Mouse (Mus musculus) embryonic facial prominence, embryonic 14.5 days (tissue): ENCODE measurements at regions not wholly inside any gene's neighbourhood (a gene's known extent, or its start where the extent isn't known, plus 50 kb on each side); places are given as distances from the start of the nearest gene placed in this dataset.

Source experiments
- ATAC-seq: fragments of 200-750 bp; cut with Nextera tagmentation; 2 replicates; pipeline ENCODE4 v1.8.0; 2017; ENCODE audit warnings: low read depth, moderate number of reproducible peaks, moderate TSS enrichment
- DNase-seq: peaks from one replicate; pipeline ENCODE4 v3.0.0-alpha.2; 2015; ENCODE audit warnings: low spot score
- H3K27ac ChIP-seq: fragments of 300-500 bp; sonication (generic); replicated peaks from 2 replicates; pipeline ENCODE4 v1.5.1; 2014; ENCODE audit warnings: low read depth, mild to moderate bottlenecking, low read length, moderate library complexity
- H3K27me3 ChIP-seq: fragments of 300-500 bp; sonication (generic); replicated peaks from 2 replicates; pipeline ENCODE4 v1.6.1; 2014; ENCODE audit warnings: low read length; ENCODE audit not compliant: control insufficient read depth, insufficient read depth
- H3K36me3 ChIP-seq: fragments of 300-500 bp; sonication (generic); 2 replicates; pipeline ENCODE4 v1.6.1; 2014; ENCODE audit warnings: low read length, mixed read lengths; ENCODE audit not compliant: control insufficient read depth, insufficient read depth
- H3K4me1 ChIP-seq: fragments of 300-500 bp; sonication (generic); 2 replicates; pipeline ENCODE4 v1.6.1; 2014; ENCODE audit warnings: antibody characterized with exemption, low read length; ENCODE audit not compliant: control insufficient read depth, insufficient read depth
- H3K4me2 ChIP-seq: fragments of 300-500 bp; sonication (generic); 2 replicates; pipeline ENCODE4 v1.6.1; 2014; ENCODE audit warnings: low read depth, mild to moderate bottlenecking, low read length, moderate library complexity, mixed read lengths
- H3K4me3 ChIP-seq: fragments of 300-500 bp; sonication (generic); 2 replicates; pipeline ENCODE4 v1.5.1; 2014; ENCODE audit warnings: low read depth, mild to moderate bottlenecking, low read length
- H3K9ac ChIP-seq: fragments of 300-500 bp; sonication (generic); 2 replicates; pipeline ENCODE4 v1.6.1; 2014; ENCODE audit warnings: low read depth, mild to moderate bottlenecking, low read length, moderate library complexity, mixed read lengths
- H3K9me3 ChIP-seq: fragments of 300-500 bp; sonication (generic); 2 replicates; pipeline ENCODE4 v1.6.1; 2016; ENCODE audit warnings: low read length; ENCODE audit not compliant: control insufficient read depth
- WGBS: fragments of 180-500 bp; shearing (Covaris S2); extraction: QIAGEN DNeasy Blood & Tissue Kit; methylation state at CpG from one replicate; pipeline ENCODE4 v1.1.7; 2014; 5-methylcytosine and 5-hydroxymethylcytosine counted together

DNA sequence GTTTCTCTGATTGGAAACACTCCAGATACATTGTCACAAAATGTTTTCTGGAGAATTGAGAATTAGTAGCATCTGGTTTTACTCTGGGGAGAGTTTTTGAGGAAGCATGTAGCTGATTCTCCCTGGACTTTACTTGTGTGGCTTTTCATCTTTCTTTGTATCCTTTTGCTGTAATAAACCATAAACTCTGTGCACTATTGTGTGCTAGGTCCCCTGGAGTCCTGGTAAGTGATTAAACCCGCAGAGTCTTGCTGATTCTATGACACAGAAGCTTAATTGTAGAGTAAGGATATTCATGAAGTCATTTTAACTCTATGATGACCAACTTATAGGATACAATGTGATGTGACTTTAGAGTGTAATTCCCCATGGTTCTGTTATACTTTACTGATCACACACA, 486.1 kb upstream of the Slc39a10 start:
- H3K36me3 ChIP-seq = no peaks in the 10 kb centered on the region
- WGBS = 16% methylated on average over 1 of the region's 1 CpGs
- no peaks in the 10 kb centered on the region for H3K27me3 ChIP-seq
- H3K9me3 ChIP-seq = no peaks in the 10 kb centered on the region
- no peak overlapping the region for H3K4me3 ChIP-seq
- H3K27ac ChIP-seq = no peak overlapping the region
- peak; percentile 22 for DNase-seq
- no peak overlapping the region for H3K9ac ChIP-seq
- peak; percentile 62; the same call in 1 of the 2 replicates for ATAC-seq
- H3K4me2 ChIP-seq = no peak overlapping the region
- no peaks in the 10 kb centered on the region for H3K4me1 ChIP-seq

DNA sequence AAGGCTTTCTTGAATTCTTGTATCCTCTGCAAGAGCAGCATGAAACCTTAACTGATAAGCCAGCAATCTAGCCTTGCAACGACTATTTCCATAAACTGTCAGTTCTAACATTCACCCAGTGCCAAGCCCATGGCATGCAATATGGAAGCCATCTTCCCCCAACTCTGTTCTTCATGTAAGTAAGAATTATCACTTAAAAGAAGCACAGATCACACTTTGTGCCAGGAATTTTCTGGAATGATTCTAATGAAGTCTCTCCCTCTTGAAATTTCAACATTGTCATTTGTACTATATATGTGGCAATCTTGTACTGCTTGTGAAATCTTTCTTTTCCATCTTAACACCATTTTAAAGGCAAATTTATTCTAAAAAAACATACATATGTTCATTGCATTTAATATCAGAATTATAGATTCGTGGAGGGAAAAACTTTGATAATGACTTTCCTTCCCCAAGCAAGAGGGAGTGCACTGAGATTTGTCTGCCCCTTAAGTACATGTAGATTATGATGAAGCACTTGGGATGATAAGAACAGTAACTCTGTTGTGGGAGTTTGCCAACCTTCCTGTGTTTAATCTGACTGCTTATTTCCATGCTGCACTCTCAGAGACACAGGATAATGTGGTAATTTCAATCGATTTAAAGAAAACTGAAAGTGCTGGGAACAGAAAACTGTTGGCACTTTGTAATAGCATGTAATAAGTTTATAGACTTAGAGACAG, 447.2 kb upstream of the Slc39a10 start:
- no peak for ATAC-seq
- WGBS = 77% methylated on average over 3 of the region's 3 CpGs
- H3K9me3 ChIP-seq = no peaks in the 10 kb centered on the region

GRCm38 (mm10) chr1:47310572-47311075, 418.0 kb upstream of the Slc39a10 start:
- Histone ChIP-seq H3K4me2 (no peak overlapping the region), H3K27ac (no peak overlapping the region), H3K36me3 (no peaks in the 10 kb centered on the region), H3K9ac (no peak overlapping the region), H3K4me3 (no peak overlapping the region), H3K9me3 (no peaks in the 10 kb centered on the region), H3K27me3 (no peaks in the 10 kb centered on the region), H3K4me1 (no peaks in the 10 kb centered on the region)
- no peak for ATAC-seq
- 75% methylated on average over 2 of the region's 2 CpGs for WGBS
- no peak for DNase-seq

More for the DNA sequence above, 447.2 kb upstream of the Slc39a10 start:
- no peak overlapping the region for H3K4me2 ChIP-seq
- no peaks in the 10 kb centered on the region for H3K36me3 ChIP-seq
- no peak overlapping the region for H3K27ac ChIP-seq
- no peak overlapping the region for H3K9ac ChIP-seq
- DNase-seq = no peak
- no peaks in the 10 kb centered on the region for H3K27me3 ChIP-seq
- H3K4me3 ChIP-seq = no peak overlapping the region
- no peaks in the 10 kb centered on the region for H3K4me1 ChIP-seq

DNA sequence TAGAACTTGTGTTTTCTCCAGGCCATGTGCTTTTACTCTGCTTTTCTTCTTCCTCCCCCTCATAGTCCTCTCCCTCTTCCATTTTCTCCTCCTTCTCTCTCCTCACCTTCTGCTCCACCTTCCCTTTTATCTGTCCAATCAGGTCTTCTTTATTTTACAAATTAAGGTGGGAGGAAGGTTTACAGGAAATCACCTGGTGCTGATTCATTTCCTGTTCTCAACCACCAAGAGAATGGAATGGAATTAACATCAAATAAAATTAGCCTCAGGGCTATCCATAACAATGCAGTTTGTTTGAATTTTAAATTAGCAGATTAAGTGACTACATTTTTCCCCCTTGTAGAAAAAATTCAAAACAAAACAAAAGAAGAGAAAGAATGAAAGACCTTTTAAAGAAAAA, 414.3 kb upstream of the Slc39a10 start:
- Histone ChIP-seq H3K36me3 (no peaks in the 10 kb centered on the region), H3K9me3 (no peaks in the 10 kb centered on the region), H3K4me2 (no peak overlapping the region), H3K27me3 (no peaks in the 10 kb centered on the region), H3K4me1 (no peaks in the 10 kb centered on the region), H3K27ac (no peak overlapping the region), H3K9ac (no peak overlapping the region), H3K4me3 (no peak overlapping the region)
- no peak for DNase-seq
- no peak for ATAC-seq

- Histone ChIP-seq H3K36me3 (no peaks in the 10 kb centered on the region), H3K27me3 (no peaks in the 10 kb centered on the region), H3K27ac (no peak overlapping the region), H3K9me3 (no peaks in the 10 kb centered on the region), H3K4me3 (no peak overlapping the region), H3K4me2 (no peak overlapping the region), H3K9ac (no peak overlapping the region), H3K4me1 (no peaks in the 10 kb centered on the region)
- WGBS = 88% methylated on average over 1 of the region's 1 CpGs
- DNase-seq (no peak), ATAC-seq (no peak)
Observed at GRCm38 (mm10) chr1:47299311-47299710, 406.7 kb upstream of the Slc39a10 start.

- Histone ChIP-seq H3K27ac (no peak overlapping the region), H3K36me3 (no peaks in the 10 kb centered on the region), H3K9me3 (no peaks in the 10 kb centered on the region), H3K27me3 (no peaks in the 10 kb centered on the region), H3K9ac (no peak overlapping the region), H3K4me3 (no peak overlapping the region), H3K4me2 (no peak overlapping the region), H3K4me1 (no peaks in the 10 kb centered on the region)
- no peak for ATAC-seq
- DNase-seq = no peak
- WGBS = 73% methylated on average over 1 of the region's 1 CpGs
Observed at GRCm38 (mm10) chr1:47285639-47286038, 393.0 kb upstream of the Slc39a10 start.

- Histone ChIP-seq H3K4me1 (no peaks in the 10 kb centered on the region), H3K27ac (no peak overlapping the region), H3K9me3 (no peaks in the 10 kb centered on the region), H3K4me3 (no peak overlapping the region), H3K27me3 (no peaks in the 10 kb centered on the region), H3K4me2 (no peak overlapping the region), H3K9ac (no peak overlapping the region), H3K36me3 (no peaks in the 10 kb centered on the region)
- 63% methylated on average over 5 of the region's 5 CpGs for WGBS
- ATAC-seq (peak; percentile 65), DNase-seq (peak; percentile 57)
Observed at GRCm38 (mm10) chr1:47278321-47279020, 385.8 kb upstream of the Slc39a10 start.

GRCm38 (mm10) chr1:47277839-47278238, 385.2 kb upstream of the Slc39a10 start:
- no peak overlapping the region for H3K9ac ChIP-seq
- H3K4me3 ChIP-seq = no peak overlapping the region
- no peaks in the 10 kb centered on the region for H3K27me3 ChIP-seq
- H3K9me3 ChIP-seq = no peaks in the 10 kb centered on the region
- H3K27ac ChIP-seq = no peak overlapping the region
- WGBS = 6% methylated on average over 2 of the region's 2 CpGs
- ATAC-seq = peak; percentile 63; the same call in 1 of the 2 replicates
- no peak overlapping the region for H3K4me2 ChIP-seq
- no peaks in the 10 kb centered on the region for H3K36me3 ChIP-seq
- no peaks in the 10 kb centered on the region for H3K4me1 ChIP-seq
- DNase-seq = peak; percentile 79

- ATAC-seq (no peak), DNase-seq (no peak)
- no peaks in the 10 kb centered on the region for H3K4me1 ChIP-seq
- no peaks in the 10 kb centered on the region for H3K36me3 ChIP-seq
- H3K27ac ChIP-seq = no peak overlapping the region
- no peaks in the 10 kb centered on the region for H3K9me3 ChIP-seq
- no peaks in the 10 kb centered on the region for H3K27me3 ChIP-seq
- no peak overlapping the region for H3K9ac ChIP-seq
- no peak overlapping the region for H3K4me2 ChIP-seq
- H3K4me3 ChIP-seq = no peak overlapping the region
Observed at GRCm38 (mm10) chr1:47272131-47272530, 379.5 kb upstream of the Slc39a10 start.
